Mouse (Mus musculus): Measurements from ENCODE around the gene Bckdk. TPM values are rescaled to one million over a fixed set of nuclear protein-coding genes. Genes with fewer than 3 reads are reported as not detected.

Gene Bckdk
- total and polyA plus RNA-seq, 3 experiments = 32.6 to 126 TPM; not detected in 1

- peaks cover 1% of the 10 kb centered on the region; the same call in 1 of the 2 replicates for H3K79me2 ChIP-seq (ENCODE audit: control insufficient read depth, insufficient read depth, low read length, poor library complexity)
- H3K27me3 ChIP-seq (ENCODE audit: control insufficient read depth in 1 of 2, insufficient read depth in 2 of 2, low read length in 2 of 2) = no peaks in the 10 kb centered on the region
- H3K9ac ChIP-seq (ENCODE audit: control insufficient read depth, low read depth, low read length, poor library complexity, severe bottlenecking) = no peak overlapping the region
- H3K9me3 ChIP-seq (replicated peaks; ENCODE audit: insufficient read depth, low read length) = no peaks in the 10 kb centered on the region
- H3K4me1 ChIP-seq (ENCODE audit: control insufficient read depth in 1 of 2, insufficient read depth in 2 of 2, low read length in 2 of 2) = peaks cover 2 to 21% of the 10 kb centered on the region in 2 experiments; a peak in 3 of 4 replicates
- TF ChIP-seq JUND (IDR thresholded peaks at IDR 0.05; ENCODE audit: low read depth, low read length) = no peak
- TF ChIP-seq CTCF (IDR thresholded peaks at IDR 0.05 in 2 of 3, conservative IDR thresholded peaks at IDR 0.05 in 1 of 3; ENCODE audit: control insufficient read depth in 1 of 3, insufficient read depth in 1 of 3, low read depth in 2 of 3, low read length in 3 of 3, poor library complexity in 1 of 3, severe bottlenecking in 1 of 3) = peak; percentile 13 to 30 (median 20); a peak in 2 of 6 replicates
- peaks cover 0 to 14% of the 10 kb centered on the region in 2 experiments; a peak in 2 of 4 replicates for H3K36me3 ChIP-seq (ENCODE audit: control insufficient read depth in 1 of 2, insufficient read depth in 2 of 2, low read length in 2 of 2)
- H3K4me3 ChIP-seq (ENCODE audit: control insufficient read depth in 1 of 2, insufficient read depth in 1 of 2, low read depth in 2 of 2, low read length in 2 of 2) = no peak overlapping the region
- no peak for DNase-seq (ENCODE audit: low read depth, low spot score)
- H3K27ac ChIP-seq (ENCODE audit: control insufficient read depth, low read depth, low read length) = no peak overlapping the region
These were observed 28.6 kb downstream of the Bckdk start for GRCm38 (mm10) chr7:127932273-127933031.

GRCm38 (mm10) chr7:127934075-127934474, 30.2 kb downstream of the Bckdk start:
- Histone ChIP-seq H3K9me3 (replicated peaks; ENCODE audit: insufficient read depth, low read length) (no peaks in the 10 kb centered on the region), H3K79me2 (ENCODE audit: control insufficient read depth, insufficient read depth, low read length, poor library complexity) (peaks cover 1% of the 10 kb centered on the region; the same call in 1 of the 2 replicates), H3K27me3 (ENCODE audit: control insufficient read depth in 1 of 2, insufficient read depth in 2 of 2, low read length in 2 of 2) (no peaks in the 10 kb centered on the region), H3K4me1 (ENCODE audit: control insufficient read depth in 1 of 2, insufficient read depth in 2 of 2, low read length in 2 of 2) (peaks cover 2 to 16% of the 10 kb centered on the region in 2 experiments; a peak in 3 of 4 replicates), H3K9ac (ENCODE audit: control insufficient read depth, low read depth, low read length, poor library complexity, severe bottlenecking) (no peak overlapping the region; the same call in 1 of the 2 replicates), H3K27ac (ENCODE audit: control insufficient read depth, low read depth, low read length) (no peak overlapping the region), H3K4me3 (ENCODE audit: control insufficient read depth in 1 of 2, insufficient read depth in 1 of 2, low read depth in 2 of 2, low read length in 2 of 2) (no peak overlapping the region), H3K36me3 (ENCODE audit: control insufficient read depth in 1 of 2, insufficient read depth in 2 of 2, low read length in 2 of 2) (peaks cover 0 to 10% of the 10 kb centered on the region in 2 experiments; a peak in 2 of 4 replicates)
- TF ChIP-seq POLR2A (IDR thresholded peaks at IDR 0.05; ENCODE audit: control insufficient read depth in 1 of 2, insufficient read depth in 1 of 2, low read depth in 1 of 2, low read length in 2 of 2, poor library complexity in 1 of 2) = no peak
- no peak for TF ChIP-seq GATA1 (IDR thresholded peaks at IDR 0.05; ENCODE audit: low read depth, low read length)
- TF ChIP-seq MAFK (IDR thresholded peaks at IDR 0.05; ENCODE audit: borderline replicate concordance, low read depth, low read length) = no peak
- TF ChIP-seq TAL1 (IDR thresholded peaks at IDR 0.05; ENCODE audit: low read length) = no peak
- TF ChIP-seq MAZ (IDR thresholded peaks at IDR 0.05; ENCODE audit: low read depth, low read length) = no peak
- no peak for TF ChIP-seq RCOR1 (IDR thresholded peaks at IDR 0.05; ENCODE audit: low read depth, low read length)
- TF ChIP-seq KAT2A (conservative IDR thresholded peaks at IDR 0.05; ENCODE audit: low read depth, low read length) = no peak
- TF ChIP-seq CTCF (IDR thresholded peaks at IDR 0.05 in 2 of 3, conservative IDR thresholded peaks at IDR 0.05 in 1 of 3; ENCODE audit: control insufficient read depth in 1 of 3, insufficient read depth in 1 of 3, low read depth in 2 of 3, low read length in 3 of 3, poor library complexity in 1 of 3, severe bottlenecking in 1 of 3) = no peak
- TF ChIP-seq MYB (IDR thresholded peaks at IDR 0.05; ENCODE audit: low read depth, low read length) = no peak
- no peak for TF ChIP-seq ZC3H11A (IDR thresholded peaks at IDR 0.05; ENCODE audit: low read depth, low read length)
- no peak for TF ChIP-seq POLR2AphosphoS2 (IDR thresholded peaks at IDR 0.05; ENCODE audit: low read length)
- no peak for TF ChIP-seq HCFC1 (IDR thresholded peaks at IDR 0.05; ENCODE audit: low read depth, low read length)
- TF ChIP-seq ELF1 (IDR thresholded peaks at IDR 0.05; ENCODE audit: low read depth, low read length) = no peak
- no peak for TF ChIP-seq RAD21 (IDR thresholded peaks at IDR 0.05; ENCODE audit: low read depth, low read length)
- no peak for TF ChIP-seq USF2 (IDR thresholded peaks at IDR 0.05; ENCODE audit: borderline replicate concordance in 1 of 2, insufficient read depth in 1 of 2, low read depth in 1 of 2, low read length in 2 of 2)
- no peak for TF ChIP-seq POLR2AphosphoS5 (IDR thresholded peaks at IDR 0.05; ENCODE audit: borderline replicate concordance, low read depth, low read length)
- no peak for TF ChIP-seq NELFE (IDR thresholded peaks at IDR 0.05; ENCODE audit: low read depth, low read length)
- DNase-seq (ENCODE audit: low read depth, low spot score) = no peak
